Mouse (Mus musculus): ENCODE results near the gene Sptan1. TPM values are rescaled to one million over a fixed set of nuclear protein-coding genes. Genes with fewer than 3 reads are reported as not detected.

Sptan1 gene
- polyA plus RNA-seq, 1 experiment: 167 TPM

DNA sequence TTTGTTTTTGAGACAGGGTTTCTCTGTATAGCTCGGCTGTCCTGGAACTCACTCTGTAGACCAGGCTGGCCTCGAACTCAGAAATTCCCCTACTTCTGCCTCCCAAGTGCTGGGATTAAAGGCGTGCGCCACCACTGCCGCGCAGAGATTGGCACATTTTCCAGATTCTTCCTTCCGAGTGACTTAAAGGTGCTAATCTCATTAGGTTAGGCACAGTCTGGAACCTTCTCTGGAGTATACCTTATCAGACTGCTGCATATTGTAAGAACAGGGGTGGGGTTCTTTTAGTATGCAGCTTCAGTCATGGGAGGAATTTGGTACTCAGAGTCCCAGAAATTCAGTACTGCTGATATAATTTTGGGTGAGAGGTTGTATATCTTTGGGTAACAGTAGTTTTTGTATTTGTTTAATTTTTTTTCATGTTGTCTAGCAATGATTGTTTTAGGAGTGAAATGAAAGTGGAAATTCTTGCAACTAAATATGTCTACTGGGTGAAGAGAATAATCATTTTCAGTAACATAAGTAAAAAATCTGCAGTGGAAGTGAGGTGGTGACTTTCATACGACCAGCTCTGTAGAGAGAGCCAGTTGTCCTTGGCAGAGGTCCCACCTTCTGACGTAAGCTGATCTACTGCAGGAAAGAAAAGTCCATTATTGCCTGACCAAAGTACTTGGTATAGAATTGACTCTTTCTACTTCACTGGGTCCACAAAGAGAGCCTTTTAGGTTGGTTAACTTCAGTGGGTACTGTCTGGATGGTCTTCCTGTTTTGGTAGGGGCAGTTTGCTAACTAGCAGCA, 6.7 kb downstream of the Sptan1 start:
- peaks cover 97% of the 10 kb centered on the region for H3K79me2 ChIP-seq (ENCODE audit: control insufficient read depth, insufficient read depth)
- H3K36me3 ChIP-seq (ENCODE audit: control insufficient read depth, insufficient read depth): peaks cover 3% of the 10 kb centered on the region
- TF ChIP-seq TCF3 (IDR thresholded peaks at IDR 0.05; ENCODE audit: insufficient read length, low read depth) (no peak), TCF12 (IDR thresholded peaks at IDR 0.05; ENCODE audit: insufficient read depth, poor library complexity, severe bottlenecking) (no peak), MYOG (IDR thresholded peaks at IDR 0.05; ENCODE audit: control insufficient read depth in 1 of 3, insufficient read depth in 1 of 3, insufficient read length in 2 of 3, low read depth in 2 of 3) (no peak), REST (IDR thresholded peaks at IDR 0.05; ENCODE audit: insufficient read depth, insufficient read length) (no peak), CEBPB (IDR thresholded peaks at IDR 0.05; ENCODE audit: insufficient read depth, poor library complexity, severe bottlenecking) (no peak), POLR2A (IDR thresholded peaks at IDR 0.05; ENCODE audit: insufficient read length, low read depth) (no peak), POLR2AphosphoS2 (IDR thresholded peaks at IDR 0.05; ENCODE audit: insufficient read length, low read depth) (no peak), E2F4 (IDR thresholded peaks at IDR 0.05; ENCODE audit: insufficient read depth) (no peak), MAX (IDR thresholded peaks at IDR 0.05; ENCODE audit: low read depth) (no peak), MYOD1 (IDR thresholded peaks at IDR 0.05; ENCODE audit: control insufficient read depth in 1 of 3, insufficient read length in 2 of 3, low read depth in 2 of 3) (no peak), SRF (IDR thresholded peaks at IDR 0.05; ENCODE audit: control insufficient read depth, insufficient read length, low read depth) (no peak), USF1 (IDR thresholded peaks at IDR 0.05; ENCODE audit: low read depth) (no peak)
- H3ac ChIP-seq (ENCODE audit: control insufficient read depth, insufficient read length): no peak overlapping the region
- no peak overlapping the region for H3K4me3 ChIP-seq
- H3K4me2 ChIP-seq (ENCODE audit: low read depth): peak overlapping the region; percentile 50
- no peaks in the 10 kb centered on the region for H3K27me3 ChIP-seq (ENCODE audit: control insufficient read depth, insufficient read depth, insufficient read length)

DNA sequence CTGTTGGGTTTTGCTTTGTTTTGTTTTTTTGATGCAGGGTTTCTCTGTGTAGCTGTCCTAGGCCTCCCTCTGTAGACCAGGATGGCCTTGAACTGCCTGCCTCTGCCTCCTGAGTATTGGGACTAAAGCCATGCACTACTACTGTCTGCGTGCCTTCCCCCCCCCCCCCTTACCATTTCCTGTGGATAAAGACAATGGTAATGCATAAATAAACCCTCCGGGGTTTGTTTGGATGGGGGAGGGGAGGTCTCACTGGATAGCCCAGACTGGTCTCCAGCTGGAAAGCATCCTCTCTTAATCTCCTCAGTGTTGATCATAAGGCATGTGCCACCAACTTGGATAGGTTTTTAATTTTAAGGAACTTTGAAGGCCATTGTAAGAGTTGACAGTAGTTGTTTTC, 8.2 kb downstream of the Sptan1 start:
- Histone ChIP-seq H3K4me2 (ENCODE audit: low read depth) (no peak overlapping the region), H3K79me2 (ENCODE audit: control insufficient read depth, insufficient read depth) (peaks cover 96% of the 10 kb centered on the region), H3K36me3 (ENCODE audit: control insufficient read depth, insufficient read depth) (peaks cover 16% of the 10 kb centered on the region), H3ac (ENCODE audit: control insufficient read depth, insufficient read length) (no peak overlapping the region), H3K4me3 (no peak overlapping the region), H3K27me3 (ENCODE audit: control insufficient read depth, insufficient read depth, insufficient read length) (no peaks in the 10 kb centered on the region)
- no peak for TF ChIP-seq TCF12 (IDR thresholded peaks at IDR 0.05; ENCODE audit: insufficient read depth, poor library complexity, severe bottlenecking)
- no peak for TF ChIP-seq E2F4 (IDR thresholded peaks at IDR 0.05; ENCODE audit: insufficient read depth)
- no peak for TF ChIP-seq POLR2AphosphoS2 (IDR thresholded peaks at IDR 0.05; ENCODE audit: insufficient read length, low read depth)
- no peak for TF ChIP-seq SRF (IDR thresholded peaks at IDR 0.05; ENCODE audit: control insufficient read depth, insufficient read length, low read depth)
- no peak for TF ChIP-seq CEBPB (IDR thresholded peaks at IDR 0.05; ENCODE audit: insufficient read depth, poor library complexity, severe bottlenecking)
- TF ChIP-seq POLR2A (IDR thresholded peaks at IDR 0.05; ENCODE audit: insufficient read length, low read depth): no peak
- no peak for TF ChIP-seq MYOD1 (IDR thresholded peaks at IDR 0.05; ENCODE audit: control insufficient read depth in 1 of 3, insufficient read length in 2 of 3, low read depth in 2 of 3)
- no peak for TF ChIP-seq REST (IDR thresholded peaks at IDR 0.05; ENCODE audit: insufficient read depth, insufficient read length)
- TF ChIP-seq MYOG (IDR thresholded peaks at IDR 0.05; ENCODE audit: control insufficient read depth in 1 of 3, insufficient read depth in 1 of 3, insufficient read length in 2 of 3, low read depth in 2 of 3): no peak
- no peak for TF ChIP-seq MAX (IDR thresholded peaks at IDR 0.05; ENCODE audit: low read depth)
- no peak for TF ChIP-seq USF1 (IDR thresholded peaks at IDR 0.05; ENCODE audit: low read depth)
- TF ChIP-seq TCF3 (IDR thresholded peaks at IDR 0.05; ENCODE audit: insufficient read length, low read depth): no peak

DNA sequence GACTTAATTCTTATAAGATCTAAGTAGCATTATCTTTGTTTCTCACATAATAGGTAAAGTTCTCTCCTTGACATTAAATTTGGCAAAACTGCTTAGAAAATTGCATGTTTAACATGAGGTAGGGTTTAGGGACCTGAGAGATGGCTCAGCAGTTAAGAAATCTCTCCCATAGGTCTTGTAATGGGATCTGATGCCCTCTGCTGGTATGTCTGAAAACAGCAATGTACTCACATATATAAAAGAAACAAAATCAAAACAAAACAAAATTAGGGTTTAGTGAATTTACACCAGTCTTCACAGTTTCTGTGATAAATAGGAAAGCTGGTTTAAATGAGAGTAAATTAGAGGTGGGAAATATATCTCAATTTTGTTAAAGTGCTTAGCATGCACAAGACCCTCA, 11.9 kb downstream of the Sptan1 start:
- no peaks in the 10 kb centered on the region for H3K27me3 ChIP-seq (ENCODE audit: control insufficient read depth, insufficient read depth, insufficient read length)
- H3K36me3 ChIP-seq (ENCODE audit: control insufficient read depth, insufficient read depth): peaks cover 51% of the 10 kb centered on the region
- H3K79me2 ChIP-seq (ENCODE audit: control insufficient read depth, insufficient read depth): peaks cover 58% of the 10 kb centered on the region
- H3ac ChIP-seq (ENCODE audit: control insufficient read depth, insufficient read length): no peak overlapping the region
- TF ChIP-seq MYOD1 (IDR thresholded peaks at IDR 0.05; ENCODE audit: control insufficient read depth in 1 of 3, insufficient read length in 2 of 3, low read depth in 2 of 3): no peak
- no peak for TF ChIP-seq E2F4 (IDR thresholded peaks at IDR 0.05; ENCODE audit: insufficient read depth)
- no peak for TF ChIP-seq REST (IDR thresholded peaks at IDR 0.05; ENCODE audit: insufficient read depth, insufficient read length)
- no peak for TF ChIP-seq CEBPB (IDR thresholded peaks at IDR 0.05; ENCODE audit: insufficient read depth, poor library complexity, severe bottlenecking)
- no peak for TF ChIP-seq POLR2AphosphoS2 (IDR thresholded peaks at IDR 0.05; ENCODE audit: insufficient read length, low read depth)
- TF ChIP-seq MYOG (IDR thresholded peaks at IDR 0.05; ENCODE audit: control insufficient read depth in 1 of 3, insufficient read depth in 1 of 3, insufficient read length in 2 of 3, low read depth in 2 of 3): no peak
- H3K4me2 ChIP-seq (ENCODE audit: low read depth): no peak overlapping the region
- no peak overlapping the region for H3K4me3 ChIP-seq

DNA sequence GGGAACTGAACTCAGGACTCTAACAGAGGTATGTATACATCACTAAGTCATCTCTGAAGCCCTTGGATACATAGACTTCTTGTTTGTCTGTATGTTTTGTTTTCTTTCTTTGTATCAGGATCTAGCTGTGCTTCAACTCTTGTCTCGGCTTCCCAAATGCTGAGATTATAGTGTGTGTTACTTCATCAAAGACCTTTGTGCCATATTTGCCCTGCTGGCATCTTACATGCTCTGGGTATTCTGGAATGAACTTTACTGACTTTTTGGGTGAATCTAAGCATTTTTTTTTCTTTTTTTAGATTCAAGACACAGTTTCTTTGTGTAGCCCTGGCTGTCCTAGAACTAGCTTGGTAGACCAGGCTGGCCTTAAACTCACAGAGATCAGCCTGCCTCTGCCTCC, 15.3 kb downstream of the Sptan1 start:
- Histone ChIP-seq H3K4me3 (no peak overlapping the region), H3K27me3 (ENCODE audit: control insufficient read depth, insufficient read depth, insufficient read length) (no peaks in the 10 kb centered on the region), H3ac (ENCODE audit: control insufficient read depth, insufficient read length) (no peak overlapping the region), H3K36me3 (ENCODE audit: control insufficient read depth, insufficient read depth) (peaks cover 83% of the 10 kb centered on the region), H3K79me2 (ENCODE audit: control insufficient read depth, insufficient read depth) (peaks cover 25% of the 10 kb centered on the region), H3K4me2 (ENCODE audit: low read depth) (no peak overlapping the region)
- TF ChIP-seq USF1 (IDR thresholded peaks at IDR 0.05; ENCODE audit: low read depth) (no peak), POLR2AphosphoS2 (IDR thresholded peaks at IDR 0.05; ENCODE audit: insufficient read length, low read depth) (no peak), MAX (IDR thresholded peaks at IDR 0.05; ENCODE audit: low read depth) (no peak), POLR2A (IDR thresholded peaks at IDR 0.05; ENCODE audit: insufficient read length, low read depth) (no peak), E2F4 (IDR thresholded peaks at IDR 0.05; ENCODE audit: insufficient read depth) (no peak), SRF (IDR thresholded peaks at IDR 0.05; ENCODE audit: control insufficient read depth, insufficient read length, low read depth) (no peak), REST (IDR thresholded peaks at IDR 0.05; ENCODE audit: insufficient read depth, insufficient read length) (no peak), CEBPB (IDR thresholded peaks at IDR 0.05; ENCODE audit: insufficient read depth, poor library complexity, severe bottlenecking) (no peak), TCF12 (IDR thresholded peaks at IDR 0.05; ENCODE audit: insufficient read depth, poor library complexity, severe bottlenecking) (no peak), MYOD1 (IDR thresholded peaks at IDR 0.05; ENCODE audit: control insufficient read depth in 1 of 3, insufficient read length in 2 of 3, low read depth in 2 of 3) (no peak), MYOG (IDR thresholded peaks at IDR 0.05; ENCODE audit: control insufficient read depth in 1 of 3, insufficient read depth in 1 of 3, insufficient read length in 2 of 3, low read depth in 2 of 3) (no peak), TCF3 (IDR thresholded peaks at IDR 0.05; ENCODE audit: insufficient read length, low read depth) (no peak)
